Mouse (Mus musculus) T-helper 1 cell (primary cell): ENCODE measurements around the gene Olfr259.

Source experiments
- in situ Hi-C: fragments of 300-600 bp; cut with MboI, MseI; formaldehyde crosslinking; loops from one replicate; pipeline ENCODE4 v1.15.1; 2025; ENCODE audit warnings: high pct_unique_total_duplicates

The Olfr259 gene

GRCm38 (mm10) chr2:87114467-87114866, at the start of gene Olfr259:
Gene Olfr259 (minus strand): TSS chr2:87114567.
- in situ Hi-C loops = no loop called here

DNA sequence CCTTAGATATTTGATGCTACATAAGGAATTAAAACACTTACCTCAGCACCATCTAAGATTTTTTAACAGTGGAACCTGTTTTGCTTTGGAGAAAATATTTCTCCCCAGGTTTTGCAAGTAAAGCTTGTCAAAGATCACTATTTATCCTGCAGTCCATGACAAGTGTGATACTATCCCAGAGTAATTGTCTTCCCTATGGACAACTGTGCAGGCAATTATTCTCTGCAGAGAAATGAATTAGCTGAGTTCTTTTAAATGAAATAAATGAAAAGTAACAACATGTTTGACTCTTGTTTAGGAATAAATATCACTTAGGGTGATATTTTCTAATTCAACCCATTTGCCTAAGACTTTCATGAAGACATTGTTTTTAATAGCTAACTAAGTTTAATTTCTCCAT, 38.2 kb upstream of the Olfr259 start, which contains the start of gene Olfr1111:
Gene Olfr1111 (minus strand): TSS at position 101 of the 400 bp plus-strand sequence.
- in situ Hi-C loops = no loop called here

GRCm38 (mm10) chr2:87140200-87140599, 25.8 kb upstream of the Olfr259 start, which contains the start of gene Olfr1110:
Gene Olfr1110 (minus strand): TSS chr2:87140300.
- in situ Hi-C loops = no loop called here

GRCm38 (mm10) chr2:87095908-87096307, 18.5 kb downstream of the Olfr259 start, which contains the start of gene Olfr1109:
Gene Olfr1109 (minus strand): TSS chr2:87096008.
- in situ Hi-C loops = loop anchor here (10.0 kb wide), 1 partner anchor 551 kb away; the partner anchor contains the start of gene Olfr1079

DNA sequence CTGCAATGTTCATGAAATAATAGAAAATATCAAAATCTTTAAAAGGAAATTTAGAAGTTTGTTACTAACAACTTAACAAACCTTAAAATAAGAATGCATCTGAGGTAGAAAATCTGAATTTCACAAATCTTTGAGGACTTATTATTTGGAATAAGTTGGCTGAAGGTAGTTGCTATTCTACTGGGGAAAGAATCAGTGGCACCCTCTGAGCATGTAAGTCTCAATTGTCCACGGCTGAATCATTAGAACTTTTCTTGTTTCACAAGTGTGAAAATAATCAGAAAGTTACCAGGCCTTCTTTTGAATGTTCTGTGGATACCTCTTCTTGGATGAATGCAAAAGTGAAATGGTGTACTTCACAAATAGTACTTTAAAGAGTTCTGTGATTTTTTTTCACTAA, 38.6 kb downstream of the Olfr259 start, which contains the start of gene Olfr1107:
Gene Olfr1107 (minus strand): TSS at position 101 of the 400 bp plus-strand sequence.
- in situ Hi-C loops = no loop called here
